Mouse (Mus musculus) macrophage (primary cell): ENCODE data around the gene Mydgf. TPM values are rescaled to one million over a fixed set of nuclear protein-coding genes. Genes with fewer than 3 reads are reported as not detected.

Experiments used
- H3K27ac ChIP-seq: fragments of 350-480 bp; formaldehyde crosslinking; 2 replicates; pipeline ENCODE4 v1.9.0; 2021
- H3K36me3 ChIP-seq: fragments of 350-480 bp; formaldehyde crosslinking; 2 replicates; pipeline ENCODE4 v1.9.0; 2021; ENCODE audit errors: inconsistent target
- H3K4me3 ChIP-seq: fragments of 350-480 bp; formaldehyde crosslinking; 2 replicates; pipeline ENCODE4 v1.9.0; 2021; ENCODE audit errors: inconsistent target
- H3K79me2 ChIP-seq: fragments of 350-480 bp; formaldehyde crosslinking; 2 replicates; pipeline ENCODE4 v1.9.0; 2021; ENCODE audit errors: inconsistent target
- WGBS: methylation state at CpG from one replicate; pipeline ENCODE4 v1.1.7; 2026; ENCODE audit warnings: inconsistent platforms; ENCODE audit not compliant: missing documents; 5-methylcytosine and 5-hydroxymethylcytosine counted together
- polyA plus RNA-seq: library from polyadenylated mRNA; stranded (reverse); fragments of 250-400 nt; gene quantifications from 3 replicates; pipeline ENCODE4 v1.2.4, GENCODE M21; 2018; ENCODE audit warnings: inconsistent platforms
- total RNA-seq, 78 experiments: library from RNA; depleted of rRNA; stranded (reverse); fragments of 250-400 nt; gene quantifications; 1 replicate in 9 of 78; 2 replicates in 24 of 78; 3 replicates in 43 of 78; 4 replicates in 2 of 78; pipeline ENCODE4 v1.2.4; 2018; ENCODE audit warnings: inconsistent platforms in 56 of 78

The Mydgf gene
- 10 to 100 TPM in 19 of 26 experiments, 1 to 10 TPM in 7; 6.9 to 20.0 (median 12.9) TPM for total RNA-seq (2018; cell fraction: chromatin; rRNA removed)
- total RNA-seq (2018; cell fraction: cytosol; rRNA removed) = 10 to 100 TPM; 43.2 to 68.6 (median 55.4) TPM
- 10 to 100 TPM; 12.2 to 43.3 (median 24.6) TPM for total RNA-seq (2018; cell fraction: nucleus; rRNA removed)
- polyA plus RNA-seq = 33.8 to 65.3 TPM (median 50.0 TPM) in 3 replicates

DNA sequence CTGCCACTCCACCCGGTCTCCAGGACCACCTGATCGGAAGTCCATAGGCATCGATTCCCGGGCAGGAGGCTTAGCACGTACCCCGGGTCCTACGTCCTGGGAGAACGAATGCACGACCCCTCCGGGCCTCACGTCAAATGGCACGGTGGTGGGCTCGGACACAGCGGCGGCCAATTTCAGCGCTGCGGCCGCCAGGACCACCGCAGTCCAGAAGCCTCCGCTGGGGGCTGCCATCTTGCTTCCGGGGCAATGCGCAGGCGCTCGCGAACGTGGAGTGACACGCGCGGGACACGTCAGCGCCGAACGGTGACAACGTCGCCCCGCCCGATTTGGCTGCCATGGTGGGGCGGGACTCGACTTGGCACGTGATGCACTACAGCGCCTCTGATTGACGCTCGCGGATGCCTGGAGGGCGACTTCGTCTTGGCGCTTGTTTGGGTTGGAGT is at the start of gene Mydgf:
Gene Mydgf, minus strand, starts transcription at position 263 of the 446 bp plus-strand sequence.
- H3K36me3 ChIP-seq = peaks cover 40% of the 10 kb centered on the region
- H3K4me3 ChIP-seq = peak within 1 kb of the TSS; percentile 91
- H3K79me2 ChIP-seq = peaks cover 28% of the 10 kb centered on the region
- peak within 1 kb of the TSS; percentile 63 for H3K27ac ChIP-seq
- under 1% methylated on average over 47 of the region's 47 CpGs for WGBS

- no peak overlapping the region for H3K27ac ChIP-seq
- H3K4me3 ChIP-seq = no peak overlapping the region
- 65% methylated on average over 7 of the region's 8 CpGs for WGBS
- no peaks in the 10 kb centered on the region for H3K79me2 ChIP-seq
- no peaks in the 10 kb centered on the region for H3K36me3 ChIP-seq
These were observed 49.7 kb upstream of the Mydgf start for GRCm38 (mm10) chr17:56233389-56233788.

- no peak overlapping the region for H3K27ac ChIP-seq
- no peaks in the 10 kb centered on the region for H3K36me3 ChIP-seq
- H3K4me3 ChIP-seq = no peak overlapping the region
- WGBS = 74% methylated on average over 10 of the region's 10 CpGs
- no peaks in the 10 kb centered on the region for H3K79me2 ChIP-seq
These were observed 46.2 kb upstream of the Mydgf start for GRCm38 (mm10) chr17:56229943-56230342.

GRCm38 (mm10) chr17:56226566-56226965 is 42.8 kb upstream of the Mydgf start:
- H3K36me3 ChIP-seq = no peaks in the 10 kb centered on the region
- H3K79me2 ChIP-seq = no peaks in the 10 kb centered on the region
- no peak overlapping the region for H3K4me3 ChIP-seq
- 81% methylated on average over 3 of the region's 3 CpGs for WGBS
- H3K27ac ChIP-seq = no peak overlapping the region

- 7% methylated on average over 1 of the region's 1 CpGs for WGBS
- Histone ChIP-seq H3K79me2 (no peaks in the 10 kb centered on the region), H3K36me3 (no peaks in the 10 kb centered on the region), H3K27ac (no peak overlapping the region), H3K4me3 (no peak overlapping the region)
These were observed 41.2 kb upstream of the Mydgf start for GRCm38 (mm10) chr17:56224916-56225315.

- Histone ChIP-seq H3K79me2 (peaks cover 35% of the 10 kb centered on the region), H3K36me3 (no peaks in the 10 kb centered on the region), H3K4me3 (peak overlapping the region; percentile 65; the same call in 1 of the 2 replicates), H3K27ac (peak overlapping the region; percentile 86)
- WGBS = 0% methylated on average over 3 of the region's 3 CpGs
These were observed 36.1 kb upstream of the Mydgf start for GRCm38 (mm10) chr17:56219805-56220204.

- 44% methylated on average over 12 of the region's 12 CpGs for WGBS
- Histone ChIP-seq H3K27ac (peak overlapping the region; percentile 86), H3K4me3 (peak overlapping the region; percentile 65), H3K36me3 (no peaks in the 10 kb centered on the region), H3K79me2 (peaks cover 40% of the 10 kb centered on the region)
These were observed 35.5 kb upstream of the Mydgf start for GRCm38 (mm10) chr17:56219251-56219650.

DNA sequence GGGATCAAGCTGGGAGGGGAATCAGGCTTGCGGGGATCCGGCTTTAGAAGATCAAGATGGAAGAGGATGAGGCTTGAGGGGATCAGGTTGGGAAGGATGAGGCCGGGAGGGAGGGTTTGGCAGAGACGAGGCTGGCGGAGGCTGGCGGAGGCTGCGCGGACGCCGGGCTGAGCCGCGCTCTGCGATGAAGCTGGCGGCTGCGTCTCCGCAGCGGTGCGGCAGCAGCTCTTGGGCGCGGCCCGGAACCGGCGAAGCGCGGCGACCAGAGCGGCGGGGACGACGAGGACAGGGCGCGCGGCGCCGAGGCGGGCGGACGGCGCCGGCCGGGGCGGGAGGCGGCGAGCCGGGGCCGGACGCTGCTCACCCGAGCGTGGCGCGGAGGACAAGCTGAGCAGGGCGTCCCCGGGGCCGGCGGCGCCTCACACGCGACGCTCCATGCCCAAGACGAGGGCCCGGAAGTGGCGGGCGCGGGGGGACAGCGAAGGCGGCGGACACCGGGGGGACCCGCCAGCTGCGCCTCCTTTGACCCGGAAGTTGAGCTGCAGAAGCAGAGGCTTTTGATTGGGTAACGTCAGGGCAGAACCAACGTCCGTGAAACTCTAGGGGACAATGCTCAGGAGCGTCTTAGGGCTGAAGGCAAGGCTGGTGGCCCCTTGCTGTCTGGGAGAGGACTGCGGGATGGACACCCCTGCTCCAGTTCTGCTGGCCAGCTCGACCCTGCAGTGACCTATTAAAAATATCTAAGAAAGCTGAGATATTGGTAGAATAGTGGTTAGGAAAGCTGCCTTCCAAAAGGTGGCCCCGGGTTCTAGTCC is 34.9 kb upstream of the Mydgf start, which contains the start of gene Dpp9:
Gene Dpp9, minus strand, starts transcription at position 529 of the 815 bp plus-strand sequence.
- H3K27ac ChIP-seq = peak within 1 kb of the TSS; percentile 86
- WGBS = under 1% methylated on average over 77 of the region's 78 CpGs
- peak within 1 kb of the TSS; percentile 78 for H3K4me3 ChIP-seq
- H3K79me2 ChIP-seq = peaks cover 41% of the 10 kb centered on the region
- H3K36me3 ChIP-seq = no peaks in the 10 kb centered on the region

GRCm38 (mm10) chr17:56217670-56218069 is 34.0 kb upstream of the Mydgf start:
- WGBS = 92% methylated on average over 13 of the region's 13 CpGs
- peak overlapping the region; percentile 78 for H3K4me3 ChIP-seq

GRCm38 (mm10) chr17:56214229-56214628 is 30.5 kb upstream of the Mydgf start:
- Histone ChIP-seq H3K36me3 (peaks cover 21% of the 10 kb centered on the region; the same call in 1 of the 2 replicates), H3K4me3 (no peak overlapping the region), H3K27ac (no peak overlapping the region), H3K79me2 (peaks cover 59% of the 10 kb centered on the region)
- WGBS = 95% methylated on average over 1 of the region's 1 CpGs

More at GRCm38 (mm10) chr17:56217670-56218069, 34.0 kb upstream of the Mydgf start:
- H3K36me3 ChIP-seq = no peaks in the 10 kb centered on the region
- peaks cover 48% of the 10 kb centered on the region for H3K79me2 ChIP-seq
- H3K27ac ChIP-seq = peak overlapping the region; percentile 47; the same call in 1 of the 2 replicates

DNA sequence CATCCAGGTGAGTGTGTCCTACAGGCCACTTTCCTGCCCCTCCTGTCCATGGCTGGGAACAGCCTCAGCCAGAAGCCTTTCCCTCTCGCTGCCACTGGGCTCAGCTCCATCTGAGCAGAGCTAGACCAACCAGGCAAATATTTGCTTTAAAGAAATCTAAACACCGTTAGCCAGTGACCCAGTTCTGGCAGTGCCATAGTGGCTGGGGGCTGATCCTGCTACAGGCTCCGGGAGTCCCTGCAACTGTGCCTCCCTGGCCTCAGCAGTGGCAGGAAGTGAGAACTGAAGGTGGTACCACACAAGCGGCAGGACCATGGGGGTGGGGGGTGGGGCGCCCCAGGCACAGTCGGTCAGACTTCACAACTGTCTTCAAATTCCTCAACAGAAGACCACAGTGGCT is 29.0 kb upstream of the Mydgf start:
- H3K79me2 ChIP-seq = peaks cover 55% of the 10 kb centered on the region
- 15% methylated on average over 5 of the region's 6 CpGs for WGBS
- H3K4me3 ChIP-seq = no peak overlapping the region
- peaks cover 36% of the 10 kb centered on the region for H3K36me3 ChIP-seq
- H3K27ac ChIP-seq = no peak overlapping the region

- peaks cover 52% of the 10 kb centered on the region for H3K36me3 ChIP-seq
These were observed 27.4 kb upstream of the Mydgf start for GRCm38 (mm10) chr17:56211090-56211489.

GRCm38 (mm10) chr17:56208821-56209220 is 25.1 kb upstream of the Mydgf start:
- 97% methylated on average over 3 of the region's 3 CpGs for WGBS
- peaks cover 74% of the 10 kb centered on the region for H3K36me3 ChIP-seq
- H3K4me3 ChIP-seq = no peak overlapping the region
- H3K79me2 ChIP-seq = peaks cover 20% of the 10 kb centered on the region; the same call in 1 of the 2 replicates
- no peak overlapping the region for H3K27ac ChIP-seq

More at GRCm38 (mm10) chr17:56211090-56211489, 27.4 kb upstream of the Mydgf start:
- 96% methylated on average over 2 of the region's 2 CpGs for WGBS
- no peak overlapping the region for H3K4me3 ChIP-seq
- H3K27ac ChIP-seq = no peak overlapping the region
- peaks cover 40% of the 10 kb centered on the region; the same call in 1 of the 2 replicates for H3K79me2 ChIP-seq

DNA sequence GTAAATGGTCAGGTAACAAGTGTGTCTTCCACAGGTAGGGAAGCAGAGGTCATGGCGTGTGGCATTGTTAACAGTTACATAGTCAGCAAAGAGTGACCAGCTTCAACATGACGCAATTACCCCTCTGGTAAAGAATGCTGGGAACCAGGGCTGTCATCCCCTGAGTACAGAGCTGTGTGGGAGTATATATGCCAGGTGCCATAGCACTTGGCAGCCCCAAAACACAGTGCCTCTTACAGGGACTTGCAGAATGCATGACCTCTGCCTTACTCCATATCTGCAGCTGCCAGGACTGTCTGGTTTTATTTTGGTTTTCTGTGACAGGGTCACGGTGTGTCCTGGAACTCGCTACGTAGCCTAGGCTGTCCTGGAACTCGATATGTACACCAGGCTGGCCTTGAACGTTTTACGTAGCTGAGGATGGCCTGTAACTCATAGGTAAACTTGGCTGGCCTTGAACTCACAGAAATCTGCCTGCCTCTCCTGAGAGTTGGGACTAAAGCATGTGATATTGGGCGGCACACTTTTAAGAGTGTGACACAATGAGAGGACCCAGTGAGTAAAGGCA is 24.3 kb upstream of the Mydgf start:
- peaks cover 82% of the 10 kb centered on the region for H3K36me3 ChIP-seq

More for the DNA sequence above, 24.3 kb upstream of the Mydgf start:
- no peak overlapping the region for H3K4me3 ChIP-seq
- H3K27ac ChIP-seq = no peak overlapping the region
- peaks cover 17% of the 10 kb centered on the region; the same call in 1 of the 2 replicates for H3K79me2 ChIP-seq
- WGBS = 93% methylated on average over 9 of the region's 9 CpGs
